Mouse (Mus musculus) lung, postnatal 0 days (tissue): ENCODE data around the gene Megf6. TPM values are rescaled to one million over a fixed set of nuclear protein-coding genes. Genes with fewer than 3 reads are reported as not detected.

Source experiments
- ATAC-seq: fragments of 200-750 bp; cut with Nextera tagmentation; 2 replicates; pipeline ENCODE4 v1.8.0; 2017; ENCODE audit warnings: moderate library complexity
- DNase-seq: peaks from one replicate; pipeline ENCODE4 v3.0.0-alpha.2; 2016; ENCODE audit warnings: low spot score
- H3K27ac ChIP-seq: fragments of 300-500 bp; sonication (generic); 2 replicates; pipeline ENCODE4 v1.5.1; 2014; ENCODE audit warnings: antibody characterized with exemption, mild to moderate bottlenecking, low read length, mixed read lengths
- H3K27me3 ChIP-seq: fragments of 300-500 bp; sonication (generic); replicated peaks from 2 replicates; pipeline ENCODE4 v1.6.1; 2014; ENCODE audit warnings: low read length, mixed read lengths; ENCODE audit not compliant: insufficient read depth
- H3K36me3 ChIP-seq: fragments of 300-500 bp; sonication (generic); 2 replicates; pipeline ENCODE4 v1.6.1; 2014; ENCODE audit warnings: low read length, mixed read lengths; ENCODE audit not compliant: insufficient read depth
- H3K4me1 ChIP-seq: fragments of 300-500 bp; sonication (generic); 2 replicates; pipeline ENCODE4 v1.6.1; 2014; ENCODE audit warnings: antibody characterized with exemption, low read depth, low read length, mixed read lengths; ENCODE audit not compliant: insufficient read depth
- H3K4me2 ChIP-seq: fragments of 300-500 bp; sonication (generic); replicated peaks from 2 replicates; pipeline ENCODE4 v1.6.1; 2014; ENCODE audit warnings: low read depth, mild to moderate bottlenecking, low read length, moderate library complexity, mixed read lengths
- H3K4me3 ChIP-seq: fragments of 300-500 bp; sonication (generic); 2 replicates; pipeline ENCODE4 v1.5.1; 2014; ENCODE audit warnings: low read depth, low read length
- H3K9ac ChIP-seq: fragments of 300-500 bp; sonication (generic); replicated peaks from 2 replicates; pipeline ENCODE4 v1.6.1; 2014; ENCODE audit warnings: low read depth, mild to moderate bottlenecking
- H3K9me3 ChIP-seq: fragments of 300-500 bp; sonication (generic); 2 replicates; pipeline ENCODE4 v1.6.1; 2016; ENCODE audit warnings: low read length, mixed read lengths
- CTCF ChIP-seq: IDR thresholded peaks from 2 replicates; pipeline ENCODE4 v1.5.1; 2016; ENCODE audit warnings: antibody characterized with exemption, mild to moderate bottlenecking
- EP300 ChIP-seq: IDR thresholded peaks from 2 replicates; pipeline ENCODE4 v1.6.1; 2016; ENCODE audit warnings: antibody characterized with exemption, mild to moderate bottlenecking, control low read depth
- WGBS: fragments of 180-500 bp; shearing (Covaris S2); extraction: QIAGEN DNeasy Blood & Tissue Kit; methylation state at CpG from one replicate; pipeline ENCODE4 v1.1.7; 2014; 5-methylcytosine and 5-hydroxymethylcytosine counted together
- polyA plus RNA-seq: library from polyadenylated mRNA; unstranded; fragments of >200 nt; fragmentation: Nextera tagmentation; extraction: Ambion mirVana; gene quantifications from 2 replicates; pipeline ENCODE4 v1.2.1, GENCODE M21; 2015

Megf6 gene
- polyA plus RNA-seq, 1 experiment from 2014 or later: 25.5 TPM

DNA sequence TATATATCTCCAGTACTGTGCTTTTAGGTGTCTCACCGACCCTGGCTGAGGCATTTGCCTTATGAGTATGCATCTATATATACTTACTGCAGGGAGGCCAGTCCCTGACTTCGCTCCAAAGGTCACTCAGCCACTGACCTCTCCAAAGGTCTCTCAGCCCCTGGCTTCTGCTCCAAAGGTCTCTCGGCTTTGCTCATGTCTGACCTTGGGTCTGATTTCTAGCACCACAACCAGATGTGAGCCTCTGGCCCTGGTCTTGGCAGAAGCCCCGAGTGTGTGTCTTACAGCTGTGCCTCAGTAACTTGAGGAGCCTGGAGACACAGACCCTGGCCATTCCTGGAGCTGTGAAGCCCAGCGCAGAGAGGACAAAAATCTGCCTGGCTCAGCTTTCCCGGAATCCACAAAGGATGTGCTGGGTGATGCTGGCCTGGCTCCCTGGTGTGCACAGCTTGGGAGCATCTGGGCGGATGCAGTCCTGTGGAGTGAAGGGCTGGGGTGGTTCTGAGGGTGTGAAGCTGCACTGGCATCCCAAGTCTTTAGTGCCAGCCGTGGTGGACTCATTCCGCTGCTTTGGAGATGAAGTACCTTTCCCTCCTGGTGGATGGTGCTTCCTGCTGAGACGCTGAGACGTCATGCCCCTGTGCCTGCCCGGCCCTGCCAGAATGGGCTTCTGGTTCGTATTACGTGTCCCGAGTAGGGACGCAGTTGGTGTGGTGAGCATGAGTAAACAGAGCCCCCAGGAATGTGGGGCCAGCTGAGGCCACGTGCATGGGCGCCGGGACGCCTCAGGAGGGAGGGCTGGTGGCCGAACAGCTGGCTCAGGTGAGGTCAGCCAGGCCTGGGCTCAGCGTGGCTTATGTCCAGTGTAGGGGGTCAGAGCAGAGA is 76.9 kb downstream of the Megf6 start:
- H3K4me1 ChIP-seq: no peaks in the 10 kb centered on the region
- no peaks in the 10 kb centered on the region for H3K27me3 ChIP-seq
- TF ChIP-seq EP300 (no peak), CTCF (no peak)
- H3K4me3 ChIP-seq: no peak overlapping the region
- no peaks in the 10 kb centered on the region for H3K36me3 ChIP-seq
- 31% methylated on average over 21 of the region's 22 CpGs for WGBS
- ATAC-seq (peak; percentile 10), DNase-seq (no peak)
- no peaks in the 10 kb centered on the region for H3K9me3 ChIP-seq
- no peak overlapping the region for H3K27ac ChIP-seq
- peak overlapping the region; percentile 52; the same call in 1 of the 2 replicates for H3K4me2 ChIP-seq
- no peak overlapping the region for H3K9ac ChIP-seq

GRCm38 (mm10) chr4:154248092-154248805 is 77.7 kb downstream of the Megf6 start:
- H3K36me3 ChIP-seq: no peaks in the 10 kb centered on the region
- H3K4me1 ChIP-seq: no peaks in the 10 kb centered on the region
- DNase-seq: no peak
- no peaks in the 10 kb centered on the region for H3K9me3 ChIP-seq
- no peak for ATAC-seq
- H3K4me3 ChIP-seq: no peak overlapping the region
- no peak overlapping the region for H3K9ac ChIP-seq
- no peaks in the 10 kb centered on the region for H3K27me3 ChIP-seq
- TF ChIP-seq EP300: no peak
- no peak for TF ChIP-seq CTCF
- no peak overlapping the region for H3K27ac ChIP-seq
- no peak overlapping the region for H3K4me2 ChIP-seq
- WGBS: 72% methylated on average over 21 of the region's 21 CpGs

DNA sequence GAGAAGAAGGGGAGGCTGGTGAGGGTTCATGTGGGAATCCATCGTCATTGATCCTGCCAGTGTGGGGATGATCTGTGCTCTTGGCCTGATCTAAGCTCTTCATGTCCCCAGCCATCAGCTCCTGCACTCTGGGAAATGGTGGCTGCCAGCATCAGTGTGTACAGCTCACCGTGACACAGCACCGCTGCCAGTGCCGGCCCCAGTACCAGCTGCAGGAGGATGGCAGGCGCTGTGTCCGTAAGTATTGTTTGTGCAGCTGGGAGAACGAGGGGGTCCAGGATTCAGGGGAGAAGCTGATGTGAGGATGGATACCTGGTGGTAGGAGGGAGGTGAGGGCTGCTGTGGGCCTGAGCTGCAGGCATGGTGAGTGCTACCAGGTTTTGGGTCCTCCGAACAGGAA is 78.8 kb downstream of the Megf6 start:
- H3K4me3 ChIP-seq: no peak overlapping the region
- no peaks in the 10 kb centered on the region for H3K9me3 ChIP-seq

DNA sequence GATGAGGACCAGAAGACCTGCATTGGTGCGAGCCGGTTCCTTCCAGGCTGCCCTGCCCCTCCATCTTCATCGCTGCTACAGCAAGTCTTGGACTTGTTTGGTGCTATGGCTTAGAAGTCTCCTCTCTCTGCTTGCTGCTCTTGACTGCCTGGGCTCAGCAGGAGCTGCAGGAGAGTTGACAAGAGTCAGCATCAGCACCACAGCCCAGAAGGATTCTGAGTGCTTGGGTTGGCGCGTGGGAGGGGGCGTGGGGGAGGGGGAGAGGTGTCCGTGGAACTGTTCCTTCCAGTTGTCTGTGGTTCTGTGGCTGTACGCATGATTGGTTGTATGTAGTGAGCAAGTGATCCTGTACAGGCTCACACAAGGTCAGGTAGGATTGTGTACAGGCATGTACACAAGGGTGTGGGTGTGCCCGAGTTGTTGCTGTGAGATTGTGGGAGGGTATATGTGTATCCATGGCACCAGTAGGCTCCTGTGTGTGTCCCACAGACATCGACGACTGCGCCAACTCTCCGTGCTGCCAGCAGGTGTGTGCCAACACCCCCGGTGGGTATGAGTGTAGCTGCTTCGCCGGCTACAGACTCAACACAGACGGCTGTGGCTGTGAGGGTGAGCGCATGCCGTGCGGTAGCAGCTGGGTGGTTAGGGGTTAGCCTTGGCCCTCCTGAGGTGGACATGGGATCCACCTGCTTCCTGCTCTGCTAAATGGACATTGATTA is 82.2 kb downstream of the Megf6 start:
- 88% methylated on average over 20 of the region's 20 CpGs for WGBS
- Histone ChIP-seq H3K4me3 (no peak overlapping the region), H3K36me3 (no peaks in the 10 kb centered on the region)

More for the DNA sequence above, 78.8 kb downstream of the Megf6 start:
- 78% methylated on average over 8 of the region's 8 CpGs for WGBS
- no peak for TF ChIP-seq CTCF
- TF ChIP-seq EP300: no peak
- DNase-seq: no peak
- Histone ChIP-seq H3K9ac (no peak overlapping the region), H3K4me2 (no peak overlapping the region), H3K4me1 (no peaks in the 10 kb centered on the region), H3K27ac (no peak overlapping the region), H3K36me3 (no peaks in the 10 kb centered on the region), H3K27me3 (no peaks in the 10 kb centered on the region)
- ATAC-seq: no peak

GRCm38 (mm10) chr4:154260755-154261154 is 90.2 kb downstream of the Megf6 start:
- no peak overlapping the region for H3K4me3 ChIP-seq
- TF ChIP-seq CTCF: no peak
- no peak for TF ChIP-seq EP300
- no peak overlapping the region for H3K9ac ChIP-seq
- no peak overlapping the region for H3K4me2 ChIP-seq
- WGBS: 90% methylated on average over 5 of the region's 5 CpGs
- no peak for DNase-seq
- H3K36me3 ChIP-seq: no peaks in the 10 kb centered on the region
- no peak overlapping the region for H3K27ac ChIP-seq
- no peak for ATAC-seq
- H3K27me3 ChIP-seq: no peaks in the 10 kb centered on the region
- no peaks in the 10 kb centered on the region for H3K4me1 ChIP-seq
- no peaks in the 10 kb centered on the region for H3K9me3 ChIP-seq

More for the DNA sequence above, 82.2 kb downstream of the Megf6 start:
- H3K9me3 ChIP-seq: no peaks in the 10 kb centered on the region
- H3K4me1 ChIP-seq: no peaks in the 10 kb centered on the region
- H3K9ac ChIP-seq: no peak overlapping the region
- no peak for DNase-seq
- no peak for TF ChIP-seq EP300
- no peak for TF ChIP-seq CTCF
- no peaks in the 10 kb centered on the region for H3K27me3 ChIP-seq
- H3K27ac ChIP-seq: no peak overlapping the region
- no peak overlapping the region for H3K4me2 ChIP-seq
- ATAC-seq: no peak

GRCm38 (mm10) chr4:154262071-154262470 is 91.5 kb downstream of the Megf6 start:
- no peak for DNase-seq
- H3K36me3 ChIP-seq: no peaks in the 10 kb centered on the region

More at GRCm38 (mm10) chr4:154262071-154262470, 91.5 kb downstream of the Megf6 start:
- H3K9ac ChIP-seq: no peak overlapping the region
- no peak for ATAC-seq
- no peaks in the 10 kb centered on the region for H3K27me3 ChIP-seq
- no peak overlapping the region for H3K27ac ChIP-seq
- no peak overlapping the region for H3K4me3 ChIP-seq
- H3K4me1 ChIP-seq: no peaks in the 10 kb centered on the region
- H3K4me2 ChIP-seq: no peak overlapping the region
- no peaks in the 10 kb centered on the region for H3K9me3 ChIP-seq
- TF ChIP-seq EP300 (no peak), CTCF (no peak)
- WGBS: 33% methylated on average over 4 of the region's 4 CpGs
